Mouse (Mus musculus) forebrain, embryonic 10.5 days (tissue): ENCODE results near the gene Best2. TPM values are rescaled to one million over a fixed set of nuclear protein-coding genes. Genes with fewer than 3 reads are reported as not detected.

Source experiments
- DNase-seq: peaks from one replicate; pipeline ENCODE4 v3.0.0-alpha.2; 2017; ENCODE audit warnings: low spot score; ENCODE audit errors: extremely low spot score
- H3K27ac ChIP-seq: fragments of 300-500 bp; sonication (generic); 2 replicates; pipeline ENCODE4 v1.5.1; 2016; ENCODE audit warnings: mild to moderate bottlenecking
- H3K27me3 ChIP-seq: fragments of 300-500 bp; sonication (generic); 2 replicates; pipeline ENCODE4 v1.6.1; 2016; ENCODE audit warnings: mild to moderate bottlenecking; ENCODE audit not compliant: poor library complexity, severe bottlenecking
- H3K36me3 ChIP-seq: fragments of 300-500 bp; sonication (generic); replicated peaks from 2 replicates; pipeline ENCODE4 v1.6.1; 2016; ENCODE audit warnings: mild to moderate bottlenecking, moderate library complexity
- H3K4me1 ChIP-seq: fragments of 300-500 bp; sonication (generic); 2 replicates; pipeline ENCODE4 v1.6.1; 2016
- H3K4me3 ChIP-seq: fragments of 300-500 bp; sonication (generic); 2 replicates; pipeline ENCODE4 v1.5.1; 2016; ENCODE audit warnings: mild to moderate bottlenecking, moderate library complexity
- H3K9me3 ChIP-seq: fragments of 300-500 bp; sonication (generic); 2 replicates; pipeline ENCODE4 v1.6.1; 2016; ENCODE audit warnings: mild to moderate bottlenecking, moderate library complexity
- WGBS: fragments of 180-500 bp; shearing (Covaris S2); methylation state at CpG from one replicate; pipeline ENCODE4 v1.1.7; 2016; 5-methylcytosine and 5-hydroxymethylcytosine counted together
- polyA plus RNA-seq: library from polyadenylated mRNA; unstranded; fragments of >200 nt; fragmentation: Nextera tagmentation; extraction: Ambion mirVana; gene quantifications from 2 replicates; pipeline ENCODE4 v1.2.1, GENCODE M21; 2016

Gene Best2
- polyA plus RNA-seq, 1 experiment from 2014 or later = not detected

DNA sequence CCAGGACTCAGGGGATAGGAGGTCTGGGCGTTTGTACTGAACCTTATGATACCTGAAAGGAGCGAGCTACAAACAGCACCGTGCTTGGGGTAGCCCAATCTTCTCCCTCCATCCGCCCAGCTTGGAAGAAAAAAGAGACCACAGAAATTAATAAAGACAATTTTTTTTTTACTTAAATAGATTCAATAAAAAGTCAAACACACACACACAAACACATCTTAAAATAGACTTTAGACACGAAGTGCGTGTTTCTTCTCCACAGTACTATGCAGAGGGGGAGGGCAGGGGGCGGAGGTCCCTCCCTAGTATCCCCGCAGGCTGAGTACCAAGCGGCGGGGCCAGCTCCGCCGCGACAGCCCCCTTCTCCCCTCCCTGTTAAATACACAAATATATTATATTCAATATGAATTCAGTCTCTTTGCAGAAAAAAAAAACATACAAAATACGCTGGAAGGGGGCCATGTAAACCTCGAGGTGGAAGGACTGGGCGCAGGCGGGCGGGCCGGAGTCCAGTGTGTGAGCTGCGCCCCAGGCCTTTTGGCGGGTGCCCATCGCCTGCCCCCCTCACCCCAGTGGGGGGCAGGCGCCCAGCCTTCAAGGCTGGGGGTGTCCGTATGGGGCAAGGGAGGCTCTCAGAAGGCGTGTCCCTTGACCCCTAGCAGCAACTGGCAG is 37.4 kb downstream of the Best2 start:
- Histone ChIP-seq H3K4me3 (peak overlapping the region; percentile 68), H3K4me1 (peaks cover 67% of the 10 kb centered on the region), H3K27ac (peak overlapping the region; percentile 79), H3K36me3 (peaks cover 34% of the 10 kb centered on the region), H3K27me3 (peaks cover 53% of the 10 kb centered on the region), H3K9me3 (no peaks in the 10 kb centered on the region)
- 1% methylated on average over 25 of the region's 25 CpGs for WGBS
- DNase-seq = no peak

DNA sequence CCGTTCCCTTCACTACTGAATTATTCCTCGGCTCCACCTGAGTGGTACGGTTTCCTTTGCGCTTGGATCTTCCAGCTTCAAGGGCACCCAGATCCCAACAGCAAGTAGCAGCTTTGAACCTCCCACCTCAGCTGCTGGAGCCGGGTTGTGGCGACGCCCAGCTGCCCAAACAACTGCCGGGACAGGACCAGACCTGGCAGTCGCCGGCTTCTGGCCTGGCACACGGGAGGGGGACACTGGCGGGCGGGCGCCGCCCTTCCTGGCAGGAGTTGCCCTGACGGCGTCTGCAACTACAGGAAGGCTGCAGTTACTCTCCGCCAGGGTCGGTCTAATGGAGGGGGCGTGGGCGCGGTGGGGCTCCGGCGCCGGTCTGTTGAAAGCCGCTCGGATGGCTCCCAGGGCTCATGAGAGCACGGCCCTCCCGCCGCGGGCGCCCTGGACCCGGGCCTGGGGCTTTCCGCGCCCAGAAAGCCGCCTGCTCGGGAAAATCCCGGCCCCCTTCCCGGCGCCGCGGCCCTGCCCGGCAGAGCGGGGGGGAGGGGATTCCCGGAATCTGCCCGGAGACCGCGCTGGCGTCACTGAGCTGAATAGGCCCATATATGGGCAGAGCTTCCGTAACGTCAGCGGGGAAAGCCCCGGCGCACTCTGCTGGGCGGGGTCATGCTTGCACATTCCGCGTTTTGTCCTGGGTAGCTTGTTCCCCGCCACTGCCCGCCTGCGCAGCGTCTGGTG is 38.1 kb downstream of the Best2 start:
- under 1% methylated on average over 61 of the region's 61 CpGs for WGBS
- Histone ChIP-seq H3K4me1 (peaks cover 70% of the 10 kb centered on the region), H3K27me3 (peaks cover 46% of the 10 kb centered on the region), H3K4me3 (peak overlapping the region; percentile 68), H3K27ac (peak overlapping the region; percentile 79), H3K9me3 (no peaks in the 10 kb centered on the region), H3K36me3 (peaks cover 41% of the 10 kb centered on the region)
- DNase-seq = peak; percentile 95

DNA sequence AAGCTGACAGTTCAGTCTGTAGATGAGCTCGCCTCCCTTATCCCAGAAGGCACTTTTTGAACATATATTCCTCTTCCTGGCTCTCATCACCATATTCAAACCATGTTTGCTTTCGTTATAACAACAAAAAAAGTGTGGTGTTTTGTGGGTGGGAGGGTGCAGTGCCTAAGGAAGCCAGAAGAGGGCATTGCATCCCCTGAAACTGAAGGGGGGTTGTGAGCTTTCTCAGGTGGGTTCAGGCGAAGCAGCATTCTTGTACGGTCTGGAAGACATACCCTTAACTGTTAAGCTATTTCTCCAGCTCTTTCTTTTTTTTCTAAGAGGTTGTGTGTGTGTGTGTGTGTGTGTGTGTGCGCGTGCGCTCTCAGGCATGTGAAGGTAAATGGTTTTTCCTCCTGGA is 38.9 kb downstream of the Best2 start:
- Histone ChIP-seq H3K27me3 (peaks cover 39% of the 10 kb centered on the region), H3K4me3 (peak overlapping the region; percentile 68; the same call in 1 of the 2 replicates), H3K36me3 (peaks cover 48% of the 10 kb centered on the region), H3K27ac (no peak overlapping the region), H3K4me1 (peaks cover 70% of the 10 kb centered on the region), H3K9me3 (no peaks in the 10 kb centered on the region)
- peak; percentile 65 for DNase-seq
- WGBS = 29% methylated on average over 7 of the region's 7 CpGs

DNA sequence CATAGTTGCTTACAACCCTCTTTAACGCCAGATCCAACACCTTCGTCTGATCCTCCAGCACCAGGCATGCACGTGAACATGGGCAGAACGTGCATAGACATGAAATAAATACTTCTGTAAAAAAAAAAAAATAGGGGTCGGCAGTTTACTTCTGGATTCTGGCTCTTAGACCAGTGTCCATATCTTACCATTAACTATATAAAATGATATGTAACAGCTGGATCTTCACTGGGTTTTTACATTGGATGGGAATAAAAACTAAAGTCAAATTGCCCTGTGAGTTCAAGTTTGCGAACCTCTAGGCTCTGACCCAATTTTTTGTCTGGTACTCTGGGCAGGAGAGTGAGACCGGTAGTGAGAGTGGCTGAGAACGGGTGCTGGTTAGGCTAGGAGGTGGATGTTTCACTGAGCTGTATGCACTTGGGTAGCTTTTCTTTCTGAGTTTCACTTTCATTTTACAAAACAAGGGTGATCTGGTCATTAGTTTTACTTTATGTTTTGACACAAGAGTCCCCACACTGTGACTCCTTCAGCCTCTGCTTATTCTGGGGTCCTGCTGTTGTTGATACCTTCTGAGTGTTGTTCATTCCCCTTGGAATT is 39.7 kb downstream of the Best2 start:
- Histone ChIP-seq H3K9me3 (no peaks in the 10 kb centered on the region), H3K4me3 (no peak overlapping the region), H3K27me3 (peaks cover 31% of the 10 kb centered on the region), H3K27ac (no peak overlapping the region), H3K4me1 (peaks cover 65% of the 10 kb centered on the region), H3K36me3 (peaks cover 50% of the 10 kb centered on the region)
- WGBS = 83% methylated on average over 8 of the region's 8 CpGs
- no peak for DNase-seq

DNA sequence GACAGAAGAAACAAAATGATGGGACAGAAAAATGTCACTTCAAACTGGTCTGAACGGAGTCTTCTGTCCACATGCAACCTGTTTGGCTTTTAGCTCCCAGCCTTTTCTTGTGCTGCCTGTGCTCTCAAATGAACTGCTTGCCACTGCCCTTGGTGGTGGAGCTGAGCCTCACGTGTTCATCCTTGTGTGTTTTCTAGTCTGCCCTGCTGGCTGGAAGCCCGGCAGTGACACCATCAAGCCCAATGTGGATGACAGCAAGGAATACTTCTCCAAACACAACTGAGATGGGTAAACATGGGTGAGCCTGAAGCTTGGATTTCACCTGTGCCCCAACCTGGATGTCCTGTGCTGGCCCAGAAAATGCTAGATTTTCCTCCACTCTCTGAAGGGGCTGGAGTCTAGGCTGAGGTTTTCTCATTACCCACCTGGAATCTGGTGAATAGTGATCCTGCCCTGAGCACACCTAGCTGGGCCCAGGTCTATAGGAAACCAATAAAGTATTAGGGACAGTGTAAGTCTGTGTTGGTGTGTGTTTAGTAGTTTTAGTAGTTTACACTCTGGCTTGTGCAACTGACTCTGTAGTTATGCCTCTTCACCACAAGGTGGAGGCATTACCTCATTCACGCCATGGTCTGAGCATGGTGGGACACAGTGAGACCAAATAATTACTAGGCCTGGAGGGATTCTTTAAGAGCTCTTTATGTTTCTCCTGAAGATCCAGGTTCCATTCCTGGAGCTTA is 40.4 kb downstream of the Best2 start:
- H3K27me3 ChIP-seq = peaks cover 24% of the 10 kb centered on the region
- H3K9me3 ChIP-seq = no peaks in the 10 kb centered on the region
- DNase-seq = peak; percentile 60
- peaks cover 59% of the 10 kb centered on the region for H3K4me1 ChIP-seq
- H3K36me3 ChIP-seq = peaks cover 50% of the 10 kb centered on the region
- no peak overlapping the region for H3K4me3 ChIP-seq
- H3K27ac ChIP-seq = no peak overlapping the region
- WGBS = 69% methylated on average over 4 of the region's 4 CpGs

DNA sequence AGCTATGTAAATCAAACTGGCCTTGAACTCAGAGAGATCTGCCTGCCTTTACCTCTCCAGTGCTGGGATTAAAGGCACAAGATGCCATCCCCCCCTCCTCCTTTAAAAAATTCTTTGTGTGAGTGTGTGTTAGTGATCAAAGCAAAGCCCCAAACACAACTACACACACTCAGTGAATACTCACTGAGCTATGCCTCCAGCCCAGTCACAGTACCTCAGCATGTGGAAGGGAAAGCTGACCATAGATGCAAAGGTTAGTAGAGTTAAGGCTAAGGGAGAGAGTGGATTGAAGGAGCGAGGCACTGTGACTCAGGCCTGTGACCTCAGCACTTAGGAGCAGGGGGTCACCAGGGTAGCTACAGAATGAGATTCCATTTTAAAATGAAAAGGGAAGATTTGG is 41.3 kb downstream of the Best2 start:
- Histone ChIP-seq H3K27me3 (peaks cover 15% of the 10 kb centered on the region), H3K27ac (no peak overlapping the region), H3K9me3 (no peaks in the 10 kb centered on the region), H3K4me1 (peaks cover 59% of the 10 kb centered on the region), H3K4me3 (no peak overlapping the region), H3K36me3 (peaks cover 50% of the 10 kb centered on the region)
- 77% methylated on average over 1 of the region's 1 CpGs for WGBS
- DNase-seq = no peak

DNA sequence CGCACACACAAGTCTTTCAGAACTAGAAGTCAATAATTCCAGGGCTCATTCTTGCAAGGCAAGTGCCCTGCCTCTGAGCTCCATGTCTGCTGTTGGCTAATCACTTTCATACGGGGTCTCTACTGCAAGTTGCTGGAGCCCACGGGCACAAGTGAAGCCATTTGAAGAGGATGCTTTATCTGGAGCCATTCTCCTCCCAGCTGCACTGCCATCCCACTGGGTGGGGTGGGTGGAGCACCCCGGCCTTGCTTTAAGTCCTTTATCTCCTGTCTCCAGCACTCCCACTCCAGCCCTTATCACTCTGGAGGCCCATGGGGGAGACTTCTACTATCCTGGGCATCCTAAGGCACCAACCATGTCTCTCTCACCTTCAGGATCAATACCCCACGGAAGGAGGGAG is 43.4 kb downstream of the Best2 start:
- H3K36me3 ChIP-seq = peaks cover 50% of the 10 kb centered on the region
- WGBS = 72% methylated on average over 5 of the region's 5 CpGs

DNA sequence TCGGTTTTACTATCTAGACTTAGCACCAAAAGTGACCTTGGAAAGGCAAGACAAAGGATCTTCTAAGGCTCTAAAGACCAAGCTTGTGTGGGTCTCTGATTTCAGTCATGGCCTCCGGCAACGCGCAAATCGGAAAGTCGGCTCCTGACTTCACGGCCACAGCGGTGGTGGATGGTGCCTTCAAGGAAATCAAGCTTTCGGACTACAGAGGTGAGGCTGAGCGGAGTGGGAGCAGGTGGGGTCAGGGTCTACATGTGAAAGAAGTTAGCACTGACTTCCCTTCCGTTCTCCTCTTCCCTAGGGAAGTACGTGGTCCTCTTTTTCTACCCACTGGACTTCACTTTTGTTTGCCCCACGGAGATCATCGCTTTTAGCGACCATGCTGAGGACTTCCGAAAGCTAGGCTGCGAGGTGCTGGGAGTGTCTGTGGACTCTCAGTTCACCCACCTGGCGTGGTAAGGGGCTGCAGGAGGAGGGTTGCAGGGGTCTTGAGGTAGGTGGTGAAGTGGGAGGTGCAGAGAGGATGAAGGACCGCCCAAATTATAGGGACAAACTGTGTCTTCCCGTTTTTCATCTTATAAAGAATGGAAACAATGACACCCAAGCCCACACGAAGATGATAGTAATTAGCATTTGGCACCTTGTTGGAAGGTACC is 44.1 kb downstream of the Best2 start:
- H3K9me3 ChIP-seq = no peaks in the 10 kb centered on the region
- H3K27ac ChIP-seq = peak overlapping the region; percentile 98
- no peaks in the 10 kb centered on the region for H3K27me3 ChIP-seq
- 14% methylated on average over 21 of the region's 21 CpGs for WGBS
- H3K4me3 ChIP-seq = peak overlapping the region; percentile 87
- H3K36me3 ChIP-seq = peaks cover 50% of the 10 kb centered on the region
- no peak for DNase-seq
- peaks cover 56% of the 10 kb centered on the region for H3K4me1 ChIP-seq

More for the DNA sequence above, 43.4 kb downstream of the Best2 start:
- peak overlapping the region; percentile 87 for H3K4me3 ChIP-seq
- H3K27ac ChIP-seq = peak overlapping the region; percentile 98
- H3K9me3 ChIP-seq = no peaks in the 10 kb centered on the region
- H3K27me3 ChIP-seq = no peaks in the 10 kb centered on the region
- DNase-seq = no peak
- H3K4me1 ChIP-seq = peaks cover 58% of the 10 kb centered on the region

DNA sequence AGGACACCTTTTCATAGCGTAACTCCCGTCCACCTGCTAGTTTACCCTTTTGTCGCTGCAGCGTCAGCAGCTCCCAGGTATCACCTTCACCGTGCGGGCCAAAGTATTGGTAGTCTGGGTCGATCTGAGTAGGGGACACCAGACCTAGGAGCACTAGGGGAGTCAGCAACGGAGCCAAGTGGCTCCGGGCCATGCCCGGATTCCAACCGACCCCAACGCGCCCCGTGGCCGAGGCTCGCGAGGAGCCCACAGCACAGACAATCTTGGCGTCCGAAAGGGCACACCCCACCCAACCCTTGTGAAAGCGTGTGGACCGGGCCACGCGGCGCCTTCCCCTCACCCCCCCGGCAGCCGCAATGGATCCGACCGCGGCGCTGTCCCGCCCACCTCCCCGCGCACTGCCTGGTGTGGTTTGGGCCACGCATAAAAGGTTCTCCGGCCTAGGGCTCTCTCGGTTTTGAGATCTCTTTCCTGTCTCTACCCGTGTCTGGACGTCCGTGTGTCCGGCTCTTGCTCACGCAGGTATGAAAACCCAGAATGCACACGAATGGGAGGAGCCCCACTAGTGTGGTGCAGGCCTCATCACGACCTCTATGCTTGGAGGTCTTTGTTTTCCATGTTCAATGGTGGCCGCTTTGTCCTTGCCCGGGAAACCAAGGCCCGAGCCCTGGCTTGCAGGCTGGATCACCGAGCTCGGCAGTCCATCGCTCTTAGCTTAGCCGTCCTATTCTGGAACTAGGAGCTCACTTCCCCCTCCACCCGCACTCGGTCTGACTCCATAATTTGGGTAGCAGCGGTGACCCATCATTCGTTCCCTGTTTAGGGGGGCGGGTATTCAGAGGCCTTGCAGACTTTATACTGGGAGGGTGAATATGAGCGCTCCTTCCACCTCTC is 44.8 kb downstream of the Best2 start, which contains the start of the genes Gm49661, Prdx2 and Rnaseh2a:
Gm49661 (minus strand) TSS at position 193 of the 894 bp plus-strand sequence.
Prdx2 (plus strand) TSS at position 347 of the 894 bp plus-strand sequence.
Rnaseh2a (minus strand) TSS at position 527 of the 894 bp plus-strand sequence.
- under 1% methylated on average over 56 of the region's 56 CpGs for WGBS
- peaks cover 42% of the 10 kb centered on the region for H3K36me3 ChIP-seq
- H3K9me3 ChIP-seq = no peaks in the 10 kb centered on the region
- peak; percentile 84 for DNase-seq
- H3K27me3 ChIP-seq = no peaks in the 10 kb centered on the region
- peak within 1 kb of the TSS; percentile 87 for H3K4me3 ChIP-seq
- peak within 1 kb of the TSS; percentile 98 for H3K27ac ChIP-seq
- peaks cover 60% of the 10 kb centered on the region for H3K4me1 ChIP-seq

DNA sequence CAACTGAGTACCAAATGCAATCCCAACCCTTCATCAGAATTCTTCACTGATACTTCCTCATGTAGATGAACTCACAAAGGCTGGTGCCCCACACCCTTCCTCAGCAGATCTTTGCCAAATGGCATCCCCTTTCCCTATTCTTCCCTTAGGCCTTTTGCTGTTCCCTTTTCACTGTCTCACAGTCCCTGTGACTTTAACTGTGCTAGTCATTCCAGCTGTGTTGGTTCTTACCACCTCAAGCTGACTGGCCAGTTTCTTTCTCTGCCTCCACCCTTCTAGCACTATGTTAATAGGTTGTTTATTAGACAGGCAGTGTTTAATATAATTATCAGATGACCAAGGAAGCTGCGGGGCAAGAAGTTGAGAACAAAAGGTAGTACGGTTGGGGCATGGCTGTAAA is 45.7 kb downstream of the Best2 start:
- H3K36me3 ChIP-seq = peaks cover 42% of the 10 kb centered on the region
- WGBS = 38% methylated on average over 2 of the region's 2 CpGs
- H3K4me1 ChIP-seq = peaks cover 60% of the 10 kb centered on the region
- H3K27me3 ChIP-seq = no peaks in the 10 kb centered on the region
- H3K4me3 ChIP-seq = peak overlapping the region; percentile 87
- H3K27ac ChIP-seq = peak overlapping the region; percentile 98
- no peak for DNase-seq
- H3K9me3 ChIP-seq = no peaks in the 10 kb centered on the region
